Mouse (Mus musculus): ENCODE data around the gene Ntn4.

Gene Ntn4

DNA sequence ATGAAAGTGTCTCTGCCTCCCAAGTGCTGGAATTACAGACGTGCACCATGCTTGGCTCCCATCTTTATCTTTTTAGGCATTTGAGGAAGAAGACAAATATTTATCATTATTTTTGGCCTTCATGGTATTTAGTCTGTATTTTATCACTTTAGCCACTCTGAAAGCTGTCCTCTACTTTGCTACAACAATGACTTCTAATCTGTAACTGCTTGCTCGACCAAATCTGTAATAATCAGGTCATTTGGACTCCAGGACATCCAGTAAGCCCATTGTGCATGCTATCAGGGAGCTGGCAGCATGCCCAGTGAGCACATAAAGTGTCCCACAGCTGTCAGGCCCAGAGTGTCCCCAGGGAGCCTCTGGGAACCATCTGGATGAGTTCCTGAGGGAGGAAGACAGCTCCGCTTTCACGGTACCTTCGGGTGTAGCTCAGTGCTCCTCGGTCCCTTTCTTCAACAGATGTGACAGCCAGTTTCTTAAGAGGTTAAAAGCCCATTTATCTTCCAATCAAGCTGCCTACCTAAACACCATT, 95.7 kb downstream of the Ntn4 start:
- peak; percentile 74 for DNase-seq

DNA sequence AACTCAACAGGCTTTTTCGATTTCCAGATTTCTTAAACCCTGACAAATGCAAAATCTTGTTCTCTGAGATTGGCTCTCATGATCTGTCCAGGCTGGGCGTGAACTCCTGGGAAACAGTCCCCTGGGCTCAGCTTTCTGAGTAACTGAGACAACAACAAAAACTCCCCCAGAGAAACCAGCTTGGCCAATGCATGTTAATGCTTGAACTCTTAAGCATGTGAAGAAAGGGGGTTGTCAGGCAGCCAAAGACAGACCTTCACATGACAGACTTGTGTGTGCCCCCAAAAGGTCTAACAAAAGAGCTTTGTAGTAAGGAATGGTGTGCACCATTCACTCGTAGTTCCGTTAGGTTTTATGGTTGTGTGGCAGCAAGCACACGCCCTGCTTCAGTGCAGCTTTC, 96.6 kb downstream of the Ntn4 start:
- no peak for DNase-seq

DNA sequence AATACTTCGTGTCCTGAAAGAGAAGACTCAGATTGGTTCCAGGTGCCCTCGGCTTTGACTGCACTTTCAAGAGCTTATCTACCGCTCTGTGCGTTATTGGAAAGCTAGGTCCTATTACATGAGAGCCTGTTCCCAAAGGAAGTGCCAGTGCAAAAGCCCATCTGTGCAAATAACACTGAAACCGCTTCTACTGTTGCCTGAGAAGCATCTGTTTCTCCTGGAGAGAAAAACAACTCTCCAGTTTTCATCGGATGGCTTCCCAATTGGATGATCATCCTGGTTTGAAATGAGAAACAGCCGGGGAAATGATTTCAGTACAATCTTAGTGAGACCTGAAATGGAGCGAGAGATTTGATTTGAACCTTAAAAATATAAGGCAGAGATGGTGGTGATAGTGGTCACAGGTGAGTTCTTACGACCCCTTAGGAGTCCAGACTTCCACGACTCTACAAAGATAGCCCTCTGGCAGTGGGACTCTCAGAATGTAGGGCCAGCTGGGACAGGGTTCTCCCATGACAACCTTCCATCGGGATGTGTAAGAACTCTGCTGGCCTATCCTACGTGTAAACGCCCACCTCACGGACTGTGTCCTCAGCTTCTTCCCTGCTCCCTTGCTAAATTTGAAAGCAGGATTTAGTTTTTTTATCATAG, 101.1 kb downstream of the Ntn4 start:
- no peak for DNase-seq

DNA sequence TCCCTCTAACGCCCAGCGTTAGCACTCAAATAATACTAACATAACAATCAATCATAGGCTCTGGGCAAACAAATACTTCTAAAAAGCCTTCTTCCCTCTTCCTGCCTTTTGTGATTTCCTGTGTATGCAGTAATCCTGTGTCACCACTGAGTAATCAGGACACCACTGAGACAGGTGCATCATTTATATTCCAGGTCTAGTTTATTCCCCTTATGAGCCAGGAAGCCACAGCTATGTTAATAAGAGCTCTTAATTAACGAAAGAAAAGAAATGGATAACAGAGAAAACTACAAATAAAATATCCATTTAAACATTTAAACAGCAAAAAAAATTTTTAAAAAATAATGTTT, 101.6 kb downstream of the Ntn4 start:
- no peak for DNase-seq

DNA sequence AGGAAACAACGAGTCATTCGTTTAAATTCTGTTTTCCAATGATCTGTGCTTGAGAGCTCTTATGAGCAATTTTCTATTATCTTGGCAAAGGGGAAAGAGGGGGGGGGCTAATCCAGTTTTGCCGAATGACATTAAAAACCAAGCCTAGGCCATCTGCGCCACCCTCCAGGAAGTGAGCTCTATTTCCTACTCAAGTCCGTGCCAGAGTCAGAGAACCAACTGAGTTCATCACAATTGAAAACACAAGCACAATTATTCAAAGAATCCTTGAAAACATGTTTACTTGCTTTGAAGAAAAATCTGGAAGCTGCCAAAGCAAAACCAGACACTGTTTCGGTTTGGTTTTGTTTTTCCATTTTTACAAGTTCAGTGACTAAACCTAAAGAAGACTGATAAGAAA, 102.1 kb downstream of the Ntn4 start:
- DNase-seq = peak; percentile 42

DNA sequence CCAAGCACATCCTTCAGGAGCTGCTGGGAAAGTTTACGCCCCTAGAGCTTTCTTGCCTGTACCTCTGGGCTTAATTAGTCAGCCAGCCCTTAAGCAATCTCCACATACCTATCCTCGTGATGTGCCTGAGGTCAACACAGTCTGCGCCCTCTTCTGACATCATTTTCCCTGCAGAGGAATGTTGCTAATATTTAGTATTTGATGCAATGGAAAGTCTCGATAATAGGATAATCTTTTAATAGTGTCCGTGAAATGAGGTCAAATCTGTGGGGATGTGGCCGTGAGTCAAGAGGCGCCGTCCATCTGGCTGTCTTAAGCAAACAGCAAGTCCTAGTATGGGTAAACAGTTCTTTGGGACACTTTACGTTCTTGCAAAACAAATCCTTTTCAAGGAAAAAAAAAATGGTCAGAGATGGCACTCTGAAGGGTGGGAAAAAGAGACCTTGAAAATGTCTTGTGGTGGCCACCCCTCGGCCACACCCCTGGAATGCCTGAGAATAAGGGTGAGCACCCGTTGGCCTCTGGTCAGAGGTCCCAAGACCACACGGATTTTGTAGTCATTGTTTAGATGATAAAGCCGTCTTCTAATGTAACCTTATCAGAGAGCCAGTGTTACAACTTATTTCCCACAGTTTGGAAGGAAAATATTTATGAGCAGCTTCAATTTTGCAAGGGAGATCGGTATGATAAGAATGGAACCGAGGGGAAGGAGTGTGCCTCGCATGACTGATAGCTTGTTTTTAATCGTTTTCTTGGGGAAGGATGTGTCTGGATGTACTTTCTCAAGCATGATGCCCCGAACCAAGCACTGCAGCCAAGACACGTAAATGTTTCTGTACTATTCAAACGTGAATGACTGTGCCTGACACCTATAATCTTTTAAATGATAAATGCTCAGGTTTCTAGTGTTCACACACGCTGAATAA, 109.0 kb downstream of the Ntn4 start:
- peak; percentile 66 for DNase-seq

DNA sequence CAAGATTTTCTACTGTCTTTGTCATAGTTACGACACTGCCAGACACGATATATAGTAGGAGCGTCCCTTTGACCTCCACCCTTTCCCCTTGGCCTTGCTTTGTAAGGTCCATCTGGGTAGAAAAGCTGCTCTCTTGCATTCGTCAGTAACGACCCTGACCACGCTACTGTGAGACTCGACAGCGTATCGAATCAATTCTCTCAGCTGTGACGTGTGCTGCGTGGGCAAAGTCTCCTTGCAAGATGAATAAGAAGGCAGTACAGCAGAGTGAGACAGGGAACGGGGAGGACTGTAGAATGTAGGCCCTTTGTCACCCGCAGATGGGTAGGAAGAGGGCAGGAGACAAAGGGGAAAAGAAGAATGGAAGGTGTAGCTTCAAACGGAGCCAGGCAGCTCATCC, 110.8 kb downstream of the Ntn4 start:
- no peak for DNase-seq

DNA sequence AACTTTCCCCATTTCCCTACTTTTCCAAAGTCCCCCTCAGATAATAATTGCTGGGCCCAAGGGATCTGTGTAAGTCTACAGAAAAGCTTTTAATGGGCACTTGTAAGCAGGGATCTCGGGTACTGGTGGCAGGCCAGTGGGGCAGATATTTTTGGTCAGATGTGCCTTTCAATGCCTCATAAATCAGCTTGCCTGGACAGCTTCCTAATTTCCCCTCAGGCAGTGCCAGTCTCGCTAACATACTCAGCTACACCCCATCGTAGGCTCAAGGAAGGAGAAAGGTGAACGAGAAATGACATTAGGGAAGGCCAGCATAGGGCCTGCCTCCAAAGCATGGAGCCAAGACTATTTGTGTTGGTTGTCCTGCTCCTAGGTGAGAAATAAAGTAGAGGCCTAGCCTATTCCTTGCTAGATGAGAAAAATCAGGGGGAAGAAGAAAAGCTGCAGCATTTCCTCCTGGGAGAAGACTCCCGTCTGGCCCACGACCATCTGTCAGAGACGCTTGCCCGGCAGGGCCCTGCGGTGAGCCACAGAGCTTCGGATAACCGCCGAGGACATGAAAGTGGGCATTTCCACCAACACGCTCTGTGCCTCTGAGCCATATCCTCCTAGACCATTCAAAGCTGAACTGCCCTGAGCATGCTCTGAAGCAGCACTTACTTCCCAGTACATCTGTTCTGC, 113.4 kb downstream of the Ntn4 start:
- DNase-seq = no peak

DNA sequence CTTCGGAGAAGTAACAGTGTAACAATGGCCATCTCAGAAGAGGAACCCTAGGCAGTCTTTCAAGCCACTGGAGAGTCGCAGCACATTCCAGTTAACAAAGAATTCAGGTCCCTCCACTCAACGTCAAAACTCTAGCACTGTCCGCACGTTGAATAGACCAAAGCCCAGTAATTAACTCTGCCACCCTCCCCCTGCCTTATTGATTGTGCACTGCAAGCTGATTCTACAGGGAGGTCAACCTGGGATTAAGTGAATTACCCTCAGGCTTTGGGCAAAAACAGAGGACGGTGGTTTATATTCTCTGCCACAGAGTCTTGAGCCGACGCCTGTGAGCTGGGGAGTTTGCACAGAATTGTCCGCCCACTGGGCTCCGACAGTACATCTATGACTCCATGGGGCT, 115.7 kb downstream of the Ntn4 start:
- no peak for DNase-seq

DNA sequence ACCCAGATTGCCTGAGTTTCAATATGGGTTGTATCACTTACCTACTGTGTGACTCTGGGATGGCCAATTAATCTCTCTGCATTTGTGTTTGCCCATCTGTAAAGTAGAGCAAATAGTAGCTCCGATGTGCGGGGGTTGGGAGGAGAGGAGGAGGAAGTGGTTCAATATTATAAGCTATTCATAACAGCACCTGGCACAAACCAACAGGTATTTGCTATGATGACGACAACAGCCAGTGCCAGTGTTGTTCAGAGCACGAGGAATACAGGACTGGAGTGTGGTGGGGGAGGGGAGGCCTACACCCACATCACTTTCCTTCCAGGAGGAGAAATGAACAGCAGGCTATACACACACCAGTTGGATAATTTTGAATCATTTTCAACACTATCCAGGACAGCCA, 119.2 kb downstream of the Ntn4 start:
- DNase-seq = no peak

DNA sequence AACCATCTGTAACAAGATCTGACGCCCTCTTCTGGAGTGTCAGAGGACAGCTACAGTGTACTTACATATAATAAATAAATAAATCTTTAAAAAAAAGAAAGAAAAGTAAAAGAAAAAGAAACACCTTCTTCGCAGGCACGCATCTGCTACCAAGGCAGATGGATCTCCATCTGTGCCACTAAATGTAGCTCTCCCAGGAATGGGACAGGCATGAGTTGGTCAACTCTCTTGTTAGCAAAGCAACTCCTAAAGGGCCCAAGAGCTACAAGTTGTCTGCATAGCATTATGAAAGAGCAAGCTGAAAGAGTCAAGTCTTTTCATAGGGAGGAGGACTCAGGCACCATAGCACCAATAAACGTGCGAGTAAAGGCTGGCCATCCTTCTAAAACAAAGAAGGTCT, 119.9 kb downstream of the Ntn4 start:
- no peak for DNase-seq

DNA sequence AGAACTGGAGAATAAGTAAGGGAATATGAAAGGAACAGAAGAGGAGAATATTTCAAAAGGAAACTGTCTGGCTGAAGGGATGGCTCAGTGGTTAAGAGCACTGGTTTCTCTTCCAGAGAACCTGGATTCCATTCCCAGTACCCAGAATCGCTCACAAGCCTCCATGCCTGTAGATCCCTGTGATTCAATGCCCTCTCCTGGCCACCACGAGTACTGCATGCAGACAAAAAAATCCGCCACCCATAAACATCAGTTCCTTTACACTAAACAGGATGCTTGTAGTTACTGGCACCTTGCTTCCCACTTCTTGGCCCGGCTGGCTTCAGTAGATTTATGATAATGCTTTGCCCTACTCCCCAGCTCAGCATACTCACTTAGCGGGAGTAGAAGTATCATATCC, 122.6 kb downstream of the Ntn4 start:
- peak; percentile 70 for DNase-seq

DNA sequence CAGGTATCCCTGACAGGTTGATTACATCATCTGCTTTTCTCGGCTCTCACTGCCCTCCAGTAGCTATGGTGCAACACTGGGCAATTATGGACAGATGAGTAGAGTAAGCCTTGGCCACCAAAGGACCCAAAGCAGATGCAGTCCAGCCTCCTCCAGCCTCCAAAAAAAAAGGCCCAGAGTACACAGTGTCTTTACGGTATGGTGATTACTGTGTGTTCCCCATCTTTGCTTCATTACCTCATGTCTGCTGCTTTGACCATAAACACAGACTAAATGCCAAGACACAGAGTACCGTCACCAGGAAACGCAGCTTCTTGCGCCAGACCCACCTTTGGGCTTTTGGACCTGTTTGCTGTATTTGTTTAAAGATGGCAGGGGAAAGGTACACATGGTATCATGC, 125.7 kb downstream of the Ntn4 start:
- no peak for DNase-seq

DNA sequence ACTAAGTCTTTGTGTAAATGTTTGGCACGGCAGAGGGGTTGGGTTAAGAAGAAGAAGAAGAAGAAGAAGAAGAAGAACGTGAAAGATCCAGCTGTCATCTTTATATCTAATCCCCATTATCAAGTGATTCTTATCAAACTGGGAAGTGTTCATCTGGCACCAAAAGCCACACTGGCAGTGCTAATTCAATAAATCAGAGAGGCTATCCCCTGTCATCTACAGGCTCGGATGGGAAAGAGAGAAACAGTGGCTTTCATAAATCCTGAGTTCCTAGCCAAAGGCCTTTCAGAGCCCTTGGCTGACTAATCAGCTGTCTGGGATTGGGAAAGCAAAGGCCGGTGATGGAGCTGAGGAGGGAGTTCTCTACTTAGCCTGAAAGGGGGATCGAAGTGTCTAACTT, 126.8 kb downstream of the Ntn4 start:
- DNase-seq = no peak

DNA sequence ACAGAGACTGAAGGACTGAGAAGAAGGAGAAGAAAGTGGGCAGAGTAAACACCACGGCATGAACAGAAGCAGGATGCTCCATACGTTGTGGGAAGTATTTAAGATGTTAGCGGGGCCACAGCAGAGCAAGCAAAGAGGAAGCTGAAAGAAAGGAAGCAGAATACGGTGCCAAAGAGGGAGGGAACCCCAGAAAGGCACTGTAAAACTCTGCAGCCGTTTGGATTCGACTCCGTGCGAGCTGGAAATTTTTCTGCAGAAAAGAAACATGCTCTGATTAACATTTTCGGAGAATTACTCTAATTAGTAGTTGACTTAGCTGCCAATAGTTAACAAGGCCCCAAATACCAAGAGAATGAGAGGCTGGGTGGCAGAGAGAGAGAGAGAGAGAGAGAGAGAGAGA, 127.7 kb downstream of the Ntn4 start:
- DNase-seq = no peak

DNA sequence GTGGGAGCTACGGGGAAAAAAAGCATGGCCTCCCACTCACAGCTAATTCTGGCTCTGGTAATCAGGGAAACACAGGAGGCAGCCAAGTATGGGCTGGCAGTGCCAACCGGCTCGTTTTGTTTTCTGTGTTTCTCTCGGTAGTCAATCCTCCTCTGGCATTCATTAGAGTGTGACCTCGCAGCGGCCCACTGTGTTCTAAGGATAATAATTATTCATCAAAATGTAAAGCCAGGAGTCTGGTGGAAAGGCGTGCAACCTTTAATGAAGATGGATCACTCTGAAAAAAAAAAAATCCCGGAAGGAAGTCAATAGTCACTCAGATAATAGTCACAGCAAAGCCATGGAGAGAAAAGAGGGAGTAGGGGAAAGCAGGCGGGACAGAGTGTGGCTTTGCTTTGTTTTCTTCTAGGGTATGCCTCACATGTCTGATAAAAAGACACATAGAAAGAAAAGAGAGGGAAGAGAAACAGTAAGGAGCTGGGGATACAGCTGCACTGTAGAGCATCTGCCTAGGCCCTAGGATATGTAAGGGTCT, 131.5 kb downstream of the Ntn4 start:
- DNase-seq = no peak

DNA sequence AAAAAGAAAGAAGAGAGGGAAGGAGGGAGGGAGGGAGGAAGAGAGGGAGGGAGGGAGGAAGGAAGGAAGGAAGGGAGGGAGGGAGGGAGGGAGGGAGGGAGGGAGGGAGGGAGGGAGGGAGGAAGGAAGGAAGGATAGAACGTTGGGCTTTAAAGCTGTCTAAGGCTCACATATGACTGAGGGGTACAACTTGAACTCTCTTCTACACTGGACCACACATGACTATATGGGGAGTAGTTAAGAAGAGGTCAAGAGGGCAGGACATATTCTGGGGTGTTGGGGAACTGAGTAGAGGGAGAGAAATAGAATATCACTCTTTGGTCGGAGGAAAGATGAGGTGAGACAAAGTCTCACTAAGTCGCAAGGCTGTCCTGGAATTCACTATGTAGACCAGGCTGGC, 132.0 kb downstream of the Ntn4 start:
- no peak for DNase-seq

DNA sequence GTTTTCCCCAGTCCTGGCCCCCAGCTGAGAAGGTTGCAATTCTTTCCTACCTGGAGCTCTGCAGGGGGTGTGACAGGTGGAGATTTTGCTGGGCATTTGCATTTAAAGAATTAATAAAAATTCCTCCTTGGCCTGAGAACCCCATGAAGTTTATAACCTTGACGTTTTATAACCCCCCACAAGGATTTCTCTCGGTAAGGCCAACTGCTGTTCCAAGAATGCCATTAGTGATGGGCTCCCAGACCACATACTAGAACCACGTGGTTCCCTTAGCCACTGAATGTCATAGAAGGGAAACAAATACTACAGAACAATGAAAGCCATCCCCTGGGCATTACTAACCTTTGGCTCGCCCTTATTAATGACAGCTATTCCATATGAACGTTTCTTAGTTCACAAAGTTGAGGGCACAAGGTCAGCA, 136.3 kb downstream of the Ntn4 start:
- DNase-seq = no peak

DNA sequence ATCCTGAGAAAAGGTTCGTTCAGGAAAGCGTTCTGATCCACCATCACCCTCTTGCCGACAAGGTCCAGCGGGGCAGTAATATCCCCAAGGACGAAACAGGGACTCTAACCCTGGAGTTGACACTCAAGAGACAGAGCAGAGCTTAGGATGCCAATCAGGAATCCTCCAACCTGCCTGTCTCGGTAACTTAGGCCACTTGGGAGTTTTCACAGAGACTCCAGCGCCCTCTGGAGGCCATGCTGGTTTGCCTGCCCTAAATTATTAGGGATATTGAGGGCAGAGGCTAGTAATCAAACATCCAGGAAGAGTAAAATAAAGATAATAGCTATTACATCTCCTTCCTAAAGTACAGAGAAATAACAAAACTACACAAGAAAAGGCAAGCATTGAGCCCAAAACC, 136.9 kb downstream of the Ntn4 start:
- DNase-seq = peak; percentile 84

DNA sequence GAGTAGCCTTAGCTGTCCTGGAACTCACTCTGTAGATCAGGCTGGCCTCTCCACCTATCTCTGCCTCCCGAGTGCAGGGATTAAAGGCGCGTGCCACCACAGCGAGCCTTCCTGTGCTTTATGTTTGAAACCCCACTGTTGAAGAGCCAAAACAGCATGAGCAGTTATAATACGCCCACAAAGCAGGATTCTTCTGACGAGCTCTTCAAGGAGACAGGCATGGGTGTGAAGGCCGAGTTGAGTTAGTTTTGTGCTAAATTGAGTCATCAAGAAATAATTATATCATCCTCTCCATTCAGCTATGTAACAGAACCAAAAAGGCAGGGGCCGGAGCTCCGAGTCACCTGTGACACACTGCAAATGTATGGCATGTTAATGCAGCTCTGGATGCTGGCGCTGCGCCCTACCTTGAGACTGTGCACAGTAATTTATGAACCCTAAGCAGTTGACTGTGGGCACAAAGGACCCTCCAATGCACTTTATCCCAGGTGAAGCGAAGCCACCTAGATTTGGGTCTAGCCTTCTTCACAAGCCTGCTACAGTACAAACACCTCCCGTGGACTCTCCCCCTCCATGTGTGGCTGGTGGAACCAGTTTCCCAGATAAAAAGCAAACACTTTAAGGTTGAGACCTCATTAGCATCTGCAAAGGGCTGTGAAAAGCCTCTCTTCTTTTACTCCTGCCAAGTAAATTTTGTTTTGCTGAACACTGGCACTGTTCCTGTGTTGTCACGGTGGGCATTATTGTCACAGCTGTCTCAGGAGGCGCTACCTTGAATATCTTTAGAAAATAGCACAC, 142.9 kb downstream of the Ntn4 start:
- no peak for DNase-seq
